Mouse (Mus musculus): ENCODE results near the gene Ppp1r12a. TPM values are rescaled to one million over a fixed set of nuclear protein-coding genes. Genes with fewer than 3 reads are reported as not detected.
A peak's percentile ranks its signal among the peaks of the same experiment; 100 is the strongest.

The Ppp1r12a gene
- total and polyA plus RNA-seq, 3 experiments = 19.4 to 59.4 (median 58.3) TPM

GRCm38 (mm10) chr10:108300843-108301242 lies 138.8 kb downstream of the Ppp1r12a start:
- DNase-seq = peak; percentile 76 to 84
- Histone ChIP-seq H3K4me3 (no peak overlapping the region), H3K27me3 (ENCODE audit: control insufficient read depth, insufficient read depth, low read length) (no peaks in the 10 kb centered on the region), H3K36me3 (ENCODE audit: control insufficient read depth, insufficient read depth, low read length) (no peaks in the 10 kb centered on the region), H3K79me2 (replicated peaks; ENCODE audit: control insufficient read depth, insufficient read depth, low read length) (no peaks in the 10 kb centered on the region), H3K9ac (ENCODE audit: low read depth, low read length) (no peak overlapping the region), H3K4me1 (ENCODE audit: control insufficient read depth, insufficient read depth, low read length) (no peaks in the 10 kb centered on the region), H3K27ac (no peak overlapping the region)
- intact Hi-C loops (cut with DNase I) = loop anchor here (1.0 to 5.0 kb wide), 3 partner anchors 145 to 236 kb away; no protein-coding TSS in a partner anchor
- 6% methylated on average over 19 of the region's 19 CpGs for WGBS
- TF ChIP-seq EP300 (IDR thresholded peaks at IDR 0.05; ENCODE audit: insufficient read depth, low read depth, low read length) = 0 out of 2 replicates have a peak, but pooled peaks have one; percentile 35
- TF ChIP-seq CTCF (IDR thresholded peaks at IDR 0.05) = peak; percentile 97
- TF ChIP-seq POLR2A (IDR thresholded peaks at IDR 0.05; ENCODE audit: insufficient read depth, low read depth, low read length) = no peak

- intact Hi-C loops (cut with DNase I) = no loop called here
- 80% methylated on average over 11 of the region's 11 CpGs for WGBS
- H3K36me3 ChIP-seq (ENCODE audit: control insufficient read depth, insufficient read depth, low read length) = no peaks in the 10 kb centered on the region
These were observed 145.8 kb downstream of the Ppp1r12a start for GRCm38 (mm10) chr10:108307772-108308171.

GRCm38 (mm10) chr10:108310195-108310594 lies 148.2 kb downstream of the Ppp1r12a start:
- no peaks in the 10 kb centered on the region for H3K27me3 ChIP-seq (ENCODE audit: control insufficient read depth, insufficient read depth, low read length)
- no peaks in the 10 kb centered on the region for H3K4me1 ChIP-seq (ENCODE audit: control insufficient read depth, insufficient read depth, low read length)
- H3K4me3 ChIP-seq = no peak overlapping the region
- 74% methylated on average over 5 of the region's 5 CpGs for WGBS
- no peaks in the 10 kb centered on the region for H3K36me3 ChIP-seq (ENCODE audit: control insufficient read depth, insufficient read depth, low read length)
- TF ChIP-seq POLR2A (IDR thresholded peaks at IDR 0.05; ENCODE audit: insufficient read depth, low read depth, low read length) (no peak), CTCF (IDR thresholded peaks at IDR 0.05) (no peak), EP300 (IDR thresholded peaks at IDR 0.05; ENCODE audit: insufficient read depth, low read depth, low read length) (no peak)
- H3K79me2 ChIP-seq (replicated peaks; ENCODE audit: control insufficient read depth, insufficient read depth, low read length) = no peaks in the 10 kb centered on the region
- H3K9ac ChIP-seq (ENCODE audit: low read depth, low read length) = no peak overlapping the region
- DNase-seq = no peak
- intact Hi-C loops (cut with DNase I) = no loop called here
- H3K27ac ChIP-seq = no peak overlapping the region

More at GRCm38 (mm10) chr10:108307772-108308171, 145.8 kb downstream of the Ppp1r12a start:
- no peak for DNase-seq
- Histone ChIP-seq H3K79me2 (replicated peaks; ENCODE audit: control insufficient read depth, insufficient read depth, low read length) (no peaks in the 10 kb centered on the region), H3K4me3 (no peak overlapping the region), H3K4me1 (ENCODE audit: control insufficient read depth, insufficient read depth, low read length) (no peaks in the 10 kb centered on the region), H3K9ac (ENCODE audit: low read depth, low read length) (no peak overlapping the region), H3K27ac (no peak overlapping the region), H3K27me3 (ENCODE audit: control insufficient read depth, insufficient read depth, low read length) (no peaks in the 10 kb centered on the region)
- TF ChIP-seq CTCF (IDR thresholded peaks at IDR 0.05) (no peak), EP300 (IDR thresholded peaks at IDR 0.05; ENCODE audit: insufficient read depth, low read depth, low read length) (no peak), POLR2A (IDR thresholded peaks at IDR 0.05; ENCODE audit: insufficient read depth, low read depth, low read length) (no peak)

GRCm38 (mm10) chr10:108311396-108311795 lies 149.4 kb downstream of the Ppp1r12a start:
- WGBS = 91% methylated on average over 3 of the region's 3 CpGs
- Histone ChIP-seq H3K4me3 (no peak overlapping the region), H3K9ac (ENCODE audit: low read depth, low read length) (no peak overlapping the region), H3K27me3 (ENCODE audit: control insufficient read depth, insufficient read depth, low read length) (no peaks in the 10 kb centered on the region), H3K27ac (no peak overlapping the region), H3K4me1 (ENCODE audit: control insufficient read depth, insufficient read depth, low read length) (no peaks in the 10 kb centered on the region), H3K36me3 (ENCODE audit: control insufficient read depth, insufficient read depth, low read length) (no peaks in the 10 kb centered on the region), H3K79me2 (replicated peaks; ENCODE audit: control insufficient read depth, insufficient read depth, low read length) (no peaks in the 10 kb centered on the region)
- TF ChIP-seq EP300 (IDR thresholded peaks at IDR 0.05; ENCODE audit: insufficient read depth, low read depth, low read length) = no peak
- TF ChIP-seq CTCF (IDR thresholded peaks at IDR 0.05) = no peak
- TF ChIP-seq POLR2A (IDR thresholded peaks at IDR 0.05; ENCODE audit: insufficient read depth, low read depth, low read length) = no peak
- DNase-seq = no peak
- intact Hi-C loops (cut with DNase I) = no loop called here

- no peak overlapping the region for H3K4me3 ChIP-seq
- WGBS = 84% methylated on average over 6 of the region's 6 CpGs
- no peak for DNase-seq
- no peak overlapping the region for H3K27ac ChIP-seq
- H3K9ac ChIP-seq (ENCODE audit: low read depth, low read length) = no peak overlapping the region
- intact Hi-C loops (cut with DNase I) = no loop called here
- H3K27me3 ChIP-seq (ENCODE audit: control insufficient read depth, insufficient read depth, low read length) = no peaks in the 10 kb centered on the region
- no peaks in the 10 kb centered on the region for H3K4me1 ChIP-seq (ENCODE audit: control insufficient read depth, insufficient read depth, low read length)
- no peak for TF ChIP-seq EP300 (IDR thresholded peaks at IDR 0.05; ENCODE audit: insufficient read depth, low read depth, low read length)
- TF ChIP-seq CTCF (IDR thresholded peaks at IDR 0.05) = no peak
- no peaks in the 10 kb centered on the region for H3K79me2 ChIP-seq (replicated peaks; ENCODE audit: control insufficient read depth, insufficient read depth, low read length)
- no peaks in the 10 kb centered on the region for H3K36me3 ChIP-seq (ENCODE audit: control insufficient read depth, insufficient read depth, low read length)
These were observed 151.9 kb downstream of the Ppp1r12a start for GRCm38 (mm10) chr10:108313845-108314244.

GRCm38 (mm10) chr10:108314396-108314795 lies 152.4 kb downstream of the Ppp1r12a start:
- no peak for DNase-seq
- intact Hi-C loops (cut with DNase I) = no loop called here
- no peaks in the 10 kb centered on the region for H3K79me2 ChIP-seq (replicated peaks; ENCODE audit: control insufficient read depth, insufficient read depth, low read length)
- no peaks in the 10 kb centered on the region for H3K4me1 ChIP-seq (ENCODE audit: control insufficient read depth, insufficient read depth, low read length)
- no peak for TF ChIP-seq EP300 (IDR thresholded peaks at IDR 0.05; ENCODE audit: insufficient read depth, low read depth, low read length)
- TF ChIP-seq CTCF (IDR thresholded peaks at IDR 0.05) = no peak
- TF ChIP-seq POLR2A (IDR thresholded peaks at IDR 0.05; ENCODE audit: insufficient read depth, low read depth, low read length) = no peak
- no peak overlapping the region for H3K4me3 ChIP-seq
- no peaks in the 10 kb centered on the region for H3K27me3 ChIP-seq (ENCODE audit: control insufficient read depth, insufficient read depth, low read length)
- WGBS = 76% methylated on average over 8 of the region's 8 CpGs
- H3K9ac ChIP-seq (ENCODE audit: low read depth, low read length) = no peak overlapping the region
- no peak overlapping the region for H3K27ac ChIP-seq
- H3K36me3 ChIP-seq (ENCODE audit: control insufficient read depth, insufficient read depth, low read length) = no peaks in the 10 kb centered on the region
